Mouse (Mus musculus) ES-E14 (cell line): ENCODE measurements at regions not wholly inside any gene's neighbourhood (a gene's known extent, or its start where the extent isn't known, plus 50 kb on each side); places are given as distances from the start of the nearest gene placed in this dataset.

Experiments used
- CHD2 ChIP-seq: IDR thresholded peaks from 2 replicates; pipeline ENCODE4 v1.6.1; 2014; ENCODE audit warnings: mild to moderate bottlenecking, low read depth, low read length, inconsistent platforms
- MAFK ChIP-seq: IDR thresholded peaks from 2 replicates; pipeline ENCODE4 v1.6.1; 2014; ENCODE audit warnings: mild to moderate bottlenecking, low read depth, low read length, inconsistent platforms; ENCODE audit not compliant: insufficient read depth
- ZC3H11A ChIP-seq: IDR thresholded peaks from 2 replicates; pipeline ENCODE4 v1.6.1; 2012; ENCODE audit warnings: low read depth, mild to moderate bottlenecking, inconsistent platforms, low read length, borderline replicate concordance

GRCm38 (mm10) chr12:37646186-37646585, 171.3 kb upstream of the Dgkb start:
- TF ChIP-seq MAFK: no peak
- no peak for TF ChIP-seq CHD2
- no peak for TF ChIP-seq ZC3H11A
